Mouse (Mus musculus): ENCODE measurements around the gene Pld5. TPM values are rescaled to one million over a fixed set of nuclear protein-coding genes. Genes with fewer than 3 reads are reported as not detected.
A peak's percentile ranks its signal among the peaks of the same experiment; 100 is the strongest.

Pld5 gene
- under 1 TPM; 0.59 to 0.66 TPM for total RNA-seq (2021)
- long read RNA-seq, experiment 1, partial matches to known transcripts, result 0 of 1 reads
- long read RNA-seq, experiment 1, other reads (novel, unspliced or antisense), result 0 of 1 reads
- long read RNA-seq, experiment 2, result 0 reads

DNA sequence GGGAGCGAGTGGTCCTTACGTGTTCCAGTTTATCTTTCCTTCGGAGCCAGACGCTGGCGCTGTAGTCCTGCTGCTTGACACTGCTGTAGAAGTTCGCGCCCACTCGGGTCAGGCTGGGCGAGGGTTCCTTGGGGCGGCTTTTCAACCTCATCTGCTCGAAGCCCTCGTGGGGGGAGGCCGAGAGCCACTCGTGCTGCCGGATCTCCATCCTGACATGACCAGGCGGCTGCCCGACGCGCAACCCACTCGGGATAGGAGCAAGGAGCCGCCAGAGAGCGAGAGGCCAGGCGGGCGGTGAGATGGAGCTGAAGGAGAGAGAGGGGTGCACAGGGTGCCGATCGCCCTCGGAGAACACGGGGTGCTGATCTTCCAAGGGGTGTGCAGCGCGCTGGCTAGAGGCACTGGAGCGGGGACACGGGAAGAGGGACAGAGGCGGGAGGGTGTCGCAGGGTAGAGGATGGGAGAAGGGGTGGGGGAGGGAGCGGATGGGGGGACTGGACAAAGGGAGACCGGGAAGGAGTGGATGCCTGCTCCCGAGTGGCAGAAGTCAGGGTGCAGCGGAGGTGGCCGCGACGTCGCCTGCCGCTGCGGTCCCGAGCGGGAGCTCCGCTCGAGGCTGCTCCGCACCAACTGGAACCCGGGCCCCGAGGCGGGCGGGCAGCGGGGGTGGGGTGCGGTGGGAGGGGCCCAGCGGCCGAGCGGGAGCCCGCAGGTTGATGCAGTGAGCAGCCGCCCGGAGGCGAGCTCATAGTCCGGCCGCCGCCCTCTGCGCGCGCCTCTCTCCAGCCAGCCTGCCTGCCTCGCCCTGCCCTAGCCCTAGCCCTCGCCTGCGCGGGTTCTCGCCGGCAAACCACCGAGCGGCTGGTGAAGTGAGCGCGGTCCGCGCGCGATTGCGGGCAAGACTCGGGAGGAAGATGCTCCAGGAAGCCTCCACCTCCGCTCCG lies at the start of gene Pld5:
Gene Pld5 (minus strand): TSS at position 646 of the 944 bp plus-strand sequence.
- DNase-seq, result peak; percentile 10 to 13

DNA sequence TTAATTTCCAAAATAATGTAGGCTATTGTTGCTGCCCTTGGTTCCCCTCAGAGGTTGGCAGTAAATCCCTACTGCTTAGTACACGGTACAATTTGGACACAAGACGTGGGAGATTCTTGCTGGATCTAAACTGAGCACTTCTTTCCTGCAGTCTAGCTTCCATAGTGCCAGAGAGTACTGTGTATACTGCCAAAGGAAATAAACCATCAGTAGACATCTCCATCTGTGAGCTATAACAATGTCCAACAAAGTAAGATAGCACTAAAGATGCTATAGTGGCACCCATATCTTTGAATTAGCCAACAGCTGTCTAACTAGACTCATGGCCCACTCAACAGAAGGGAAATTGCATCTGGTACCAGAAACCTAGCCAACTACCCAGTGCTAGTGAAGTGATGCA lies 40.0 kb upstream of the Pld5 start:
- no peak for DNase-seq

GRCm38 (mm10) chr1:176310174-176310573 lies 35.1 kb upstream of the Pld5 start:
- no peak for DNase-seq

DNA sequence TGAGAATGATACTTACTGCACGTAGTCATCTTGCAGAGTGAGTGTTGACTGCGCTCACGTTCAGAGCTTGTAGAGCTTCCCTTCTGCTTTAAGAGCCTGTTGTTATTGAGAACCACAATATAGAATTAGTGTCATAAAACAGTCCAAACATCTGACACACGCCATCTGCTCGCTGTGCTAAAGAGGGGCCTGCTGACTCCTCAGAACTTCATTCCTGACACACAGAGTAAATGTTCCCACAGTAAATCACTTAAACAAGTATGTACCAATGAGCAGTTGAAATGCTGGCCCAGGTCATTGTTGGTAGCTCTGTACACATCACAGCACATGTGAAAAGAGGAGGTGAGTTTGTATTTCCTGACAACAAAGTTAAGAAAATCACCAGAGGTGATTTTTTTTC lies 14.3 kb upstream of the Pld5 start:
- DNase-seq, result no peak

- no peak for DNase-seq
Measured at GRCm38 (mm10) chr1:176275611-176275980, 484 bp upstream of the Pld5 start.

GRCm38 (mm10) chr1:176248717-176249030 lies 26.4 kb downstream of the Pld5 start:
- DNase-seq, result no peak

GRCm38 (mm10) chr1:176247885-176248716 lies 27.0 kb downstream of the Pld5 start:
- no peak for DNase-seq

GRCm38 (mm10) chr1:176239199-176239598 lies 35.9 kb downstream of the Pld5 start:
- no peak for DNase-seq

DNA sequence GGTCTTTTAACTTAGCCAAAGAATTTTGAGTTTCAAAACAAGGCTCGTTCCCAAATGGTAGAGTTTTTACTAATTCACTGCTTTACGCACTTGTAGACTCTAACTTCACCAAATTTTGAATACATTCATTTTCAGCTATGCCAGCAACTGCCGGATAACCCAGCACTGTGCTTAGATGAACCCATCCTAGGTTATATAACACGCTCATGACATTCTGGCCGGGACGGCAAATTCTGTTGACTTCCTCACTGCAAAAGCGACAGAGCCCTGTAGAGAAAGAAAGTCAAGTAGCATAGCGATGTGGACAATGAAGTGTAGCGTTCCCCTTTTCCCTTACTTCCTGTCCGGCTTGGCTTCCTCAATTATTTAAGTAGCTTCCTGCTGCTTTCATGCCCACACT lies 51.3 kb downstream of the Pld5 start:
- DNase-seq, result no peak

- DNase-seq, result peak; percentile 71 to 77
Measured at GRCm38 (mm10) chr1:176223196-176223595, 51.9 kb downstream of the Pld5 start.

- no peak for DNase-seq
Measured at GRCm38 (mm10) chr1:176218217-176218616, 56.9 kb downstream of the Pld5 start.

DNA sequence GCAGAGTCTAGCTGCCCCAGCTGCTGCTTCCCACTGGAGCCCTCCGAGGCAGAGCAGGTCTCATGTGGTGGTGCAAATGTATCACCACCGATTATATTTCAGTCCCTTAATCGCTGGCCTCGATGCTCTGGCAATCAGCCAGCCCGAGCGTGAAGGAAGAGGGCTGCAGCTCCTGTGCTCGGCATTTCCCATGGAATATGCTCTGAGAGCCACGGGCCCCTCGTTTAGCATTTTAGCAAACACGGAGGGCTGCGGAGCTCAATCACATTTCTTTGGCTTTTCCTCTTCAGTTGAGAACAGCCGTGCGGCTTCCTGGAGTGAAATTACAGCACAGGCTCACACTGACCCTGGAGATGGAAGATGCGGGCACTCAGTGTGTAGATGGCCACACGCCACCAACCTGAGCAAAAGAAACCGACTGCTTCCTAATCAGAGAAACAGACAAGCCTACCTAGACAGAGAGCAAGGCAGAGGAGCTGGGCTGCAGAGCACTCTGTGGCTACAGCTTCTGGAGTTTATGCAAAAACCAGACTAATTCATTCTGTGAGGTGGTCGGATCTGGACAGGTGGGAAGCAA lies 61.4 kb downstream of the Pld5 start:
- peak; percentile 15 to 35 for DNase-seq

DNA sequence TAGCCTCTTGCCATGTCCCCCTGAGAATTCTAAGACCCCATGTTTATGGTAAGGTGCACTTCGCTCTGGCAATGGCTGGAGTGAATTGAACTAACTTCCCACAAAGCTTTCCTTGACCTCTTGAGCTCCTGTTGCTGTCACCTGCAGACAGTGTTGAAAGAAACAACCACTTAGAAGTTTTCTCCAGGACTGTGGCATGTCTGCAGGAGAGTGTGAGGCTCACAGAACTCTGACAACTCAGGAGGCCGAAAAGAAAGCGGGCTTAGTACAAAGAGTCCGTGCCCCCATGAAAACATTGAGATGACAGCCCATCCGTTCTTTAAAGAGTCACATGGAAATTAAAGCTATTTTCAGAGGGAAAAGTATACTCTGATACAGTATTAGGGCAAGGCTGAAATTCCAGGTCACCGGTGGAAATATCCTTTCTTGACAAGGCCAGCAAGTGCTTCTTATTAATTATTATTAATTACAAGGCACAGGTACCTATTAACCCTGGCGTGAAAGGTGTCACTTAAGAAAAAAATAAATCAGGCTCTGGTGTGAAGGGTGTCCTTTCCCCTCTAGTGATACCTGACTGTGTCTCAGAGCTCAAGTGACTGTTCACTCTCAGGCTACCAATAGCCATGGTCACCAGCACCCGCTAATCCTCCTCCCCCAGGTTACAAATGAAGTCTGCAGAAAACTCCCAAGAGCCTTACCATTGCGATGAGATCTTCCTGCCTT lies 62.0 kb downstream of the Pld5 start:
- DNase-seq, result no peak

DNA sequence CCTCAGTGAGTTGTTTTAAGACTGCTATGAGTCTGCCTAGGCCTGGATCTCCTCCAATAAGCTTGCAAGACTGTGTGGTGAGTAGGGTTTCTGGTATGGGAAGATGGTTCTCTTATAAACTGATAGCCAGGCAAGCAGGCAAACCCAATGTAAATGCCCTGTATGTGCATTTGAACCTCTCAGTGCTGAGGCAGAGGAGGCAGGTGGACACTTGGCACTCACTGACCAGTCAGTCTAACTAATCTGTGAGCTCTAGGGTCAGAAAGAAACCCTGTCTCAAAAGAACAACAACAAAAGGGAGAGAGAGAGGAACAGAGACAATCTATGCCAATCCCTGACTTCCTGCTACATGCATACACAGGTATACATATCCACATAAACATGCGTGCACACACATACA lies 64.3 kb downstream of the Pld5 start:
- DNase-seq, result no peak

DNA sequence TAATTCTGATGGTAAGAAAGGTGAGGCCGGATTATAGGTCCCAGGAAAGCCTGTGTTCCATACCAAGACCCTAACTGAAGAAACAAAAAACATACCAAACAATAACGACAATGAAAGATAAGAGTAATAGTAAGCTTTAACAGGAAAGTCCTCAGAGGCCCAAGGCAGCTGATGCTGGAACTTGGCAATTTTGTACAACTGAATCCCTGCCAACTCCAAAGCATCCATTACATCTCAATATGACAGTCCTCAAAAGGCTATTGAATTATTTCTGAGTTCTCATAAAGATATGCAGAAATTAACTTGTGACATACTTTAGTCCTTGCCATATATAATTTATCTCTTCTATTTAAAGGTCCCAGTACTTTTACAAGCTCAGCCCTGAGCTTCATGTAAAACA lies 67.1 kb downstream of the Pld5 start:
- DNase-seq, result no peak

- DNase-seq, result no peak
Measured at GRCm38 (mm10) chr1:176202360-176202759, 72.8 kb downstream of the Pld5 start.

- DNase-seq, result no peak
Measured at GRCm38 (mm10) chr1:176197036-176197766, 77.9 kb downstream of the Pld5 start.

DNA sequence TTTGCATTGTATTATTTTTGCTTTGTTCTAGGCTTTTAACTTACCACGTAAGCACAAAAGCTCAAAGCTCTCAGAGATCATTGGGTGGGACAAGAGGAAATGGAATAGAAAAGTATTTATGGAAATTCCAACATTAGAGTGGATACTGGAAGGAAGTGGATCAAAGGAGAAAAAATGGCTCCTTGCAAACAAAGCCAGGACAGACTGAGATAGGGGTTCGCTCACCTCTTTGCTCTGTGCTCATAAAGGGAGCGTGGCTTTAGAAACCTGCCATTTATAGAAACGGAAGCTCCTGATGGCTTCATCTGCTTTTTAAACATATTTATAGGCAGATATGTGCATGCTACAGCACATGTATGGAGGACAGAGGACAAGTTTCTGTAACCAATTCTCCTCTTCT lies 78.8 kb downstream of the Pld5 start:
- no peak for DNase-seq

DNA sequence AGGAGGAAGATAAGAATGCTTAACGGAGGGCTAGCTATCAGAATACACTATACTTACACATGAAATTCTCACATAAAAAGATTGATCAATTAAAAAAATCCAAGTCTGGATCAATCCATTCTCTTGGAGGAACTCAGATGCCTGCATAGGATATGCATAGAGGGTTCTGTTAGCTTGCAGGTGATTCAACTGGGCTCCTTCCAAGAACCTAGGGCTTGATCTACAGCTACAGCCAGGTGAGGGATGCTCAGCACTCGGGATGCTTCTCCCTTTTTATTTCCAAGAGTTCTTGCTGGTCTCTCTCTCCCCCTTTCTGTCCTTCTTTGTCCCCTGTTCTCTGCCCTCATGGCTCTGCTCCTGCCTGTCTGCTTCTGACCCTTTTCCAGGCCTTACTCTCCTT lies 80.4 kb downstream of the Pld5 start:
- no peak for DNase-seq

DNA sequence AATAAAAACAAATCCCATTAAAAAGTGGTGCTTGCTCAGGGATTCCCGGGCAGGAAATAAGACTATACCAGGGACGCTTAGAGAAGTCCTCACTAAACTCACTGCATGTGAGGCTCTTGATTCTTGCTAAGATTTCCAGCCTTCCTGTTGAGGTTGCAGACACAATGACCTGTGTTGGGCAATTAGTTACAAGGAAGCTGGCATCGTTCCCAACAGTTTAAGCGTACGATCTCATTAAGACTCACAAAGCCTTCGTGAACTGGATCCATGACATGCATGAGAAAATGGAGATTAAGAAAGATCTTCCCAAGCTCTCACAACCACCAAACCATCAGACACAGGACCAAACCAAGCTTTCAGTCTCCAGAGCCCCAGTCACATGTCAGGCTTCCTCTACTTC lies 91.1 kb downstream of the Pld5 start:
- DNase-seq, result no peak

GRCm38 (mm10) chr1:176174971-176175370 lies 100.1 kb downstream of the Pld5 start:
- no peak for DNase-seq
